Mouse (Mus musculus): ENCODE data around the gene Car3. TPM values are rescaled to one million over a fixed set of nuclear protein-coding genes. Genes with fewer than 3 reads are reported as not detected.

Gene Car3
- polyA plus RNA-seq, 1 experiment: 2.6 TPM

- no peaks in the 10 kb centered on the region for H3K27me3 ChIP-seq (ENCODE audit: control insufficient read depth, insufficient read depth, low read length, poor library complexity, severe bottlenecking)
- peak within 1 kb of the TSS; percentile 82 for H3K4me3 ChIP-seq (ENCODE audit: low read depth, low read length)
- H3K9ac ChIP-seq (ENCODE audit: low read depth, poor library complexity, severe bottlenecking): peak within 1 kb of the TSS; percentile 82
- H3K9me3 ChIP-seq (replicated peaks; ENCODE audit: control insufficient read depth, insufficient read depth, low read length, poor library complexity, severe bottlenecking): no peaks in the 10 kb centered on the region
- H3K36me3 ChIP-seq (ENCODE audit: control insufficient read depth, insufficient read depth, low read length, poor library complexity, severe bottlenecking): no peaks in the 10 kb centered on the region
- no peak within 1 kb of the TSS for H3K27ac ChIP-seq (ENCODE audit: insufficient read depth, low read length)
- H3K4me1 ChIP-seq (ENCODE audit: control insufficient read depth, insufficient read depth, low read length): no peaks in the 10 kb centered on the region
- TF ChIP-seq CTCF (IDR thresholded peaks at IDR 0.05; ENCODE audit: low read depth, low read length) (peak; percentile 33), POLR2A (IDR thresholded peaks at IDR 0.05; ENCODE audit: insufficient read depth, low read length) (no peak), EP300 (IDR thresholded peaks at IDR 0.05; ENCODE audit: insufficient read depth, low read depth, low read length) (no peak)
Observed at GRCm38 (mm10) chr3:14886102-14887098, 23.1 kb downstream of the Car3 start, which contains the start of gene Car2. Car2 (plus strand) TSS chr3:14886273.

- H3K27ac ChIP-seq (ENCODE audit: insufficient read depth, low read length): no peak overlapping the region
- H3K9ac ChIP-seq (ENCODE audit: low read depth, poor library complexity, severe bottlenecking): peak overlapping the region; percentile 82
- H3K4me3 ChIP-seq (ENCODE audit: low read depth, low read length): peak overlapping the region; percentile 82
- no peaks in the 10 kb centered on the region for H3K9me3 ChIP-seq (replicated peaks; ENCODE audit: control insufficient read depth, insufficient read depth, low read length, poor library complexity, severe bottlenecking)
- no peaks in the 10 kb centered on the region for H3K27me3 ChIP-seq (ENCODE audit: control insufficient read depth, insufficient read depth, low read length, poor library complexity, severe bottlenecking)
- no peaks in the 10 kb centered on the region for H3K36me3 ChIP-seq (ENCODE audit: control insufficient read depth, insufficient read depth, low read length, poor library complexity, severe bottlenecking)
- TF ChIP-seq EP300 (IDR thresholded peaks at IDR 0.05; ENCODE audit: insufficient read depth, low read depth, low read length) (no peak), CTCF (IDR thresholded peaks at IDR 0.05; ENCODE audit: low read depth, low read length) (no peak), POLR2A (IDR thresholded peaks at IDR 0.05; ENCODE audit: insufficient read depth, low read length) (no peak)
- H3K4me1 ChIP-seq (ENCODE audit: control insufficient read depth, insufficient read depth, low read length): no peaks in the 10 kb centered on the region
Observed at GRCm38 (mm10) chr3:14887134-14887666, 23.9 kb downstream of the Car3 start.

- no peaks in the 10 kb centered on the region for H3K27me3 ChIP-seq (ENCODE audit: control insufficient read depth, insufficient read depth, low read length, poor library complexity, severe bottlenecking)
- TF ChIP-seq EP300 (IDR thresholded peaks at IDR 0.05; ENCODE audit: insufficient read depth, low read depth, low read length) (no peak), CTCF (IDR thresholded peaks at IDR 0.05; ENCODE audit: low read depth, low read length) (no peak), POLR2A (IDR thresholded peaks at IDR 0.05; ENCODE audit: insufficient read depth, low read length) (no peak)
- no peak overlapping the region for H3K9ac ChIP-seq (ENCODE audit: low read depth, poor library complexity, severe bottlenecking)
- H3K27ac ChIP-seq (ENCODE audit: insufficient read depth, low read length): no peak overlapping the region
- no peaks in the 10 kb centered on the region for H3K4me1 ChIP-seq (ENCODE audit: control insufficient read depth, insufficient read depth, low read length)
- H3K4me3 ChIP-seq (ENCODE audit: low read depth, low read length): no peak overlapping the region
- no peaks in the 10 kb centered on the region for H3K36me3 ChIP-seq (ENCODE audit: control insufficient read depth, insufficient read depth, low read length, poor library complexity, severe bottlenecking)
- H3K9me3 ChIP-seq (replicated peaks; ENCODE audit: control insufficient read depth, insufficient read depth, low read length, poor library complexity, severe bottlenecking): no peaks in the 10 kb centered on the region
Observed at GRCm38 (mm10) chr3:14887686-14888295, 24.5 kb downstream of the Car3 start.

GRCm38 (mm10) chr3:14888549-14888948 is 25.2 kb downstream of the Car3 start:
- H3K4me3 ChIP-seq (ENCODE audit: low read depth, low read length): no peak overlapping the region
- no peaks in the 10 kb centered on the region for H3K36me3 ChIP-seq (ENCODE audit: control insufficient read depth, insufficient read depth, low read length, poor library complexity, severe bottlenecking)
- no peaks in the 10 kb centered on the region for H3K27me3 ChIP-seq (ENCODE audit: control insufficient read depth, insufficient read depth, low read length, poor library complexity, severe bottlenecking)
- no peak overlapping the region for H3K27ac ChIP-seq (ENCODE audit: insufficient read depth, low read length)
- TF ChIP-seq EP300 (IDR thresholded peaks at IDR 0.05; ENCODE audit: insufficient read depth, low read depth, low read length): no peak
- no peak for TF ChIP-seq POLR2A (IDR thresholded peaks at IDR 0.05; ENCODE audit: insufficient read depth, low read length)
- TF ChIP-seq CTCF (IDR thresholded peaks at IDR 0.05; ENCODE audit: low read depth, low read length): no peak
- H3K4me1 ChIP-seq (ENCODE audit: control insufficient read depth, insufficient read depth, low read length): no peaks in the 10 kb centered on the region
- no peaks in the 10 kb centered on the region for H3K9me3 ChIP-seq (replicated peaks; ENCODE audit: control insufficient read depth, insufficient read depth, low read length, poor library complexity, severe bottlenecking)
- H3K9ac ChIP-seq (ENCODE audit: low read depth, poor library complexity, severe bottlenecking): no peak overlapping the region

- no peak overlapping the region for H3K4me3 ChIP-seq (ENCODE audit: low read depth, low read length)
- H3K36me3 ChIP-seq (ENCODE audit: control insufficient read depth, insufficient read depth, low read length, poor library complexity, severe bottlenecking): no peaks in the 10 kb centered on the region
- no peaks in the 10 kb centered on the region for H3K4me1 ChIP-seq (ENCODE audit: control insufficient read depth, insufficient read depth, low read length)
- no peaks in the 10 kb centered on the region for H3K9me3 ChIP-seq (replicated peaks; ENCODE audit: control insufficient read depth, insufficient read depth, low read length, poor library complexity, severe bottlenecking)
- no peaks in the 10 kb centered on the region for H3K27me3 ChIP-seq (ENCODE audit: control insufficient read depth, insufficient read depth, low read length, poor library complexity, severe bottlenecking)
- no peak overlapping the region for H3K9ac ChIP-seq (ENCODE audit: low read depth, poor library complexity, severe bottlenecking)
- TF ChIP-seq POLR2A (IDR thresholded peaks at IDR 0.05; ENCODE audit: insufficient read depth, low read length) (no peak), EP300 (IDR thresholded peaks at IDR 0.05; ENCODE audit: insufficient read depth, low read depth, low read length) (no peak), CTCF (IDR thresholded peaks at IDR 0.05; ENCODE audit: low read depth, low read length) (no peak)
- H3K27ac ChIP-seq (ENCODE audit: insufficient read depth, low read length): no peak overlapping the region
Observed at GRCm38 (mm10) chr3:14889085-14889484, 25.8 kb downstream of the Car3 start.

Data from ES-Bruce4 (cell line).